Mouse (Mus musculus): ENCODE results near the gene Itga2.

DNA sequence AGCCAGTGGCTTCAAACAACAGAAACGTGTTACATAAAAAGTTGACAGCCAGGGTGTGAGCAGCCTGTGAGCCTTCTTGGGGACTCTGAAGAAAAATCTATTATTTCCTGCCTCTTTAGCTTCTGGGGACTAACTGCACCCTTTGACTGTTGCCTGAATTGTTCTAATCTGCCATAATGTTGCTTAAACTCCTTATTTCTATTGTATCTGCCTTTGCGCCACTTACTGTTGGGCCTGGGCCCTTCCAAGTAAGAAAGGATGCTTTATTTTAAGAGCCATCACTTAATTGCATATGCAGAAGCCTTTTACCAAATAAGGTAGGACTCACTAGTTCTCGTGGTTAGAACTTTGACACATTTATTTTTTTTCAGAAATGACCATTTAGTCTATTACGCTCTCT, 24.0 kb downstream of the Itga2 start:
- TF ChIP-seq GATA1 (IDR thresholded peaks at IDR 0.05; ENCODE audit: low read length) (no peak), TAL1 (IDR thresholded peaks at IDR 0.05; ENCODE audit: low read length) (no peak)
